Mouse (Mus musculus) heart, adult 18-20 months (tissue): ENCODE data around the gene Zfp110. TPM values are rescaled to one million over a fixed set of nuclear protein-coding genes. Genes with fewer than 3 reads are reported as not detected.

ENCODE experiments used
- DNase-seq, 2 experiments: peaks; one replicate each; pipeline ENCODE4 v3.0.0; 2021 to 2022; ENCODE audit warnings: mixed read lengths in 1 of 2
- total RNA-seq, 2 experiments: library from RNA; stranded (reverse); gene quantifications; 2 replicates each; pipeline ENCODE4 v1.2.3; 2021

Zfp110 gene
- total RNA-seq, 2 experiments from 2014 or later, result 17.0 to 18.4 TPM

DNA sequence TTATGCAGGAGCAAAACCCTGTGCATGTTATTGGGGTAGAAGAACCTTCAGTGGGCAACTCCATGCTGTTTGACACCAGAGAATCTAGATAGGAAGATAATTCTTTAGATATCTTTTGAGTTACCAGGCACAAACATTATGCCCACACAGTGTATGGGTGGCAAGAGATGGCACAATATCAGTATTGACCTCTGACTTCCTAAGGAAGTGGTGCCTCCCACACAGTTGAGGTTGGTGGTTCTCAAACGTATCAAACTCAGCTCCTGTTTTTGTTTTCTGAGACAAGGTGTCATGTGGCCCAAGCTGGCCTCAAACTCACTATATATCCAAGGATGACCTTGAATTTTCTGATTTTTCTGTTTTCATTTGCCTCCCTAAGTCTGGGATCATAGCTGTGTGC, 56.8 kb downstream of the Zfp110 start:
- no peak for DNase-seq

- DNase-seq, result peak; percentile 96 to 97
These were observed 63.3 kb downstream of the Zfp110 start, which contains the start of gene Zscan22 for GRCm38 (mm10) chr7:12897655-12898410. Zscan22 (plus strand) TSS chr7:12897815.

Other genes starting within 250 kb of the Zfp110 start
- gene Vmn2r53, start 226.0 kb upstream of the Zfp110 start, total RNA-seq, result not detected
- gene Vmn2r54, start 194.4 kb upstream of the Zfp110 start, total RNA-seq, result not detected
- gene Vmn2r55, start 149.8 kb upstream of the Zfp110 start, total RNA-seq, result not detected
- not detected for gene Vmn2r56, start 99.8 kb upstream of the Zfp110 start, total RNA-seq
- gene Zscan18, start 31.1 kb upstream of the Zfp110 start, total RNA-seq, result 1 to 10 TPM in 1 of 2 experiments, under 1 TPM in 1; 0.80 to 1.1 TPM
- gene Zfp329, start 15.9 kb upstream of the Zfp110 start, total RNA-seq, result 1 to 10 TPM; 4.3 to 6.1 TPM
- gene Zfp128, start 46.4 kb downstream of the Zfp110 start, total RNA-seq, result 1 to 10 TPM; 2.9 to 3.1 TPM
- 1 to 10 TPM; 5.5 to 5.8 TPM for gene Zscan22, start 63.1 kb downstream of the Zfp110 start, total RNA-seq
- gene Rps5, start 87.5 kb downstream of the Zfp110 start, total RNA-seq, result 100 to 1,000 TPM; 575 to 632 TPM
- under 1 TPM; 0.17 to 0.39 TPM for gene Rnf225, start 92.7 kb downstream of the Zfp110 start, total RNA-seq
- 1 to 10 TPM; 2.3 to 2.4 TPM for gene Zfp324, start 131.1 kb downstream of the Zfp110 start, total RNA-seq
- 1 to 10 TPM; 2.1 to 2.2 TPM for gene Zfp446, start 143.1 kb downstream of the Zfp110 start, total RNA-seq
- gene Slc27a5, start 163.4 kb downstream of the Zfp110 start, total RNA-seq, result not detected
- gene Trim28, start 164.4 kb downstream of the Zfp110 start, total RNA-seq, result 10 to 100 TPM; 93.5 to 96.6 TPM
- 1 to 10 TPM; 7.3 to 7.4 TPM for gene Zbtb45, start 175.3 kb downstream of the Zfp110 start, total RNA-seq
- 100 to 1,000 TPM; 132 to 164 TPM for gene Chmp2a, start 200.0 kb downstream of the Zfp110 start, total RNA-seq
- 100 to 1,000 TPM; 177 to 187 TPM for gene Ube2m, start 203.5 kb downstream of the Zfp110 start, total RNA-seq
- gene Mzf1, start 220.0 kb downstream of the Zfp110 start, total RNA-seq, result under 1 TPM; 0.07 to 0.21 TPM